In the genomic region with DNA sequence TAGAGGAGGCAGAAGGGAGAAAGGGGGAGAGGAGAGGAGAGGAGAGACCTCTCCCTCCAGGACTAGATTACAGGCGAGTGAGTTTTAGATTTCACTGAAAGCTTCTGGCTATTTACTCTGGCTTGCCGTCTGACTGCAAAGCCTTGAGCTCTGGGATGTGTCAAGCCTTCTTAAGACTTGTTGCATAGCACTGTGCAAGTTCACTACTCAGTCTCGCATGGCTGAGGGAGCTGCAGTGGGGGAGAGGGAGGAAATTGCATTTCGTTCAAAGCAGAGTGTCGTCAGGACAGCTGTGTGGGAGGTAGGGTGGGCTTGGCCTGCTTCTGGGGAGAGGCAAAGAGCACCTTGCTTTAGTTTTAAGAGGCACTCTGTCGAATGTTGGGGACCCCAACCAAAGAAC, we compare ENCODE assay signal across 14 mouse cellular contexts. TPM values are rescaled to one million over a fixed set of nuclear protein-coding genes. Genes with fewer than 3 reads are reported as not detected.
DNase-seq lines count a peak whose midpoint lies in the region; ATAC-seq and TF ChIP-seq lines count a peak whose summit lies in the region.
"Had no signal": no experiment of that assay in that cellular context is flagged by ENCODE, and none has a peak within 500 bp of the region (broad histone marks: within the 10 kb centered on the region; RNA-seq: fewer than 3 reads in every experiment).

No protein-coding gene starts in this region.

- H3K9me3 ChIP-seq in heart, embryonic 13.5 days: no peaks in the 10 kb centered on the region
- no peaks in the 10 kb centered on the region for H3K9me3 ChIP-seq in lung, embryonic 14.5 days (ENCODE audit: low read depth, low read length)
- H3K9me3 ChIP-seq: forebrain, embryonic 13.5 days had no signal

- no peak overlapping the region for H3K4me2 ChIP-seq in heart, embryonic 13.5 days
- H3K4me2 ChIP-seq in lung, embryonic 14.5 days: no peak overlapping the region
- H3K4me2 ChIP-seq: forebrain, embryonic 13.5 days had no signal

- no peak for DNase-seq in heart, postnatal 25 days (ENCODE audit: low spot score)
- no peak for DNase-seq in lung, embryonic 14.5 days
- no peak for DNase-seq in lung, postnatal 10 days
- peak; percentile 66 to 79 for DNase-seq in thymus, postnatal 36 days
- DNase-seq in urinary bladder, postnatal 25 days (ENCODE audit: low spot score): no peak
- DNase-seq in cerebellum, postnatal 14 days: no peak
- DNase-seq: adrenal gland, adult 2 months; embryo, embryonic 11 days; gastrocnemius, postnatal 25 days had no signal

- no peak overlapping the region for H3K4me3 ChIP-seq in heart, embryonic 13.5 days
- H3K4me3 ChIP-seq in lung, embryonic 14.5 days (ENCODE audit: low read depth, low read length): no peak overlapping the region
- no peak overlapping the region for H3K4me3 ChIP-seq in small intestine, adult 2 months (ENCODE audit: low read depth, low read length)
- H3K4me3 ChIP-seq: forebrain, embryonic 13.5 days; myocyte had no signal

- no peak for ATAC-seq in heart, embryonic 13.5 days (ENCODE audit: extremely low read depth, insufficient number of reproducible peaks, low FRiP score, low TSS enrichment)
- ATAC-seq in lung, embryonic 14.5 days (ENCODE audit: insufficient read depth): no peak
- ATAC-seq: forebrain, embryonic 13.5 days; hindbrain, postnatal 0 days had no signal

- H3K36me3 ChIP-seq in heart, embryonic 13.5 days: peaks cover 4% of the 10 kb centered on the region; the same call in 1 of the 2 replicates
- H3K36me3 ChIP-seq in lung, embryonic 14.5 days (ENCODE audit: insufficient read depth): no peaks in the 10 kb centered on the region
- no peaks in the 10 kb centered on the region for H3K36me3 ChIP-seq in small intestine, adult 2 months (ENCODE audit: control insufficient read depth, insufficient read depth, low read length)

- no peak for TF ChIP-seq CTCF in lung, embryonic 14.5 days (IDR thresholded peaks at IDR 0.05; ENCODE audit: low read depth)
- no peak for TF ChIP-seq CTCF in small intestine, adult 2 months (IDR thresholded peaks at IDR 0.05; ENCODE audit: extremely low read depth, insufficient read length, insufficient replicate concordance, low read depth, low read length)

- H3K4me1 ChIP-seq in heart, embryonic 13.5 days: peaks cover 80% of the 10 kb centered on the region
- peaks cover 48% of the 10 kb centered on the region for H3K4me1 ChIP-seq in lung, embryonic 14.5 days (ENCODE audit: insufficient read depth)
- H3K4me1 ChIP-seq in small intestine, adult 2 months (ENCODE audit: control insufficient read depth, insufficient read depth, insufficient read length, low read length): peaks cover 16% of the 10 kb centered on the region

- no peak overlapping the region for H3K9ac ChIP-seq in heart, embryonic 13.5 days
- no peak overlapping the region for H3K9ac ChIP-seq in lung, embryonic 14.5 days
- H3K9ac ChIP-seq: forebrain, embryonic 13.5 days had no signal

- H3K27me3 ChIP-seq in heart, embryonic 13.5 days (replicated peaks): no peaks in the 10 kb centered on the region
- no peaks in the 10 kb centered on the region for H3K27me3 ChIP-seq in lung, embryonic 14.5 days (ENCODE audit: insufficient read depth, low read length)
- H3K27me3 ChIP-seq in small intestine, adult 2 months (ENCODE audit: control insufficient read depth, insufficient read depth, low read length): no peaks in the 10 kb centered on the region
- H3K27me3 ChIP-seq: forebrain, embryonic 13.5 days had no signal

- TF ChIP-seq POLR2A in small intestine, adult 2 months (IDR thresholded peaks at IDR 0.05; ENCODE audit: low read depth, low read length): no peak

- intact Hi-C loops in heart, postnatal 25 days (cut with DNase I): no loop called here

- 28% methylated on average over 6 of the region's 6 CpGs for WGBS in heart, embryonic 13.5 days
- 27% methylated on average over 6 of the region's 6 CpGs for WGBS in lung, embryonic 14.5 days
- 73% methylated on average over 6 of the region's 6 CpGs for WGBS in small intestine, adult 2 months

- peak overlapping the region; percentile 53 for H3K27ac ChIP-seq in heart, embryonic 13.5 days (replicated peaks)
- peak overlapping the region; percentile 18; the same call in 1 of the 2 replicates for H3K27ac ChIP-seq in lung, embryonic 14.5 days (ENCODE audit: low read depth)
- H3K27ac ChIP-seq in small intestine, adult 2 months (ENCODE audit: insufficient read depth, low read depth, low read length): 0 out of 2 replicates have a peak overlapping the region, but pooled peaks have one; percentile 14
- H3K27ac ChIP-seq: forebrain, embryonic 13.5 days; hindbrain, postnatal 0 days had no signal

RNA-seq across cellular contexts. Expression of gene Rin3, which starts 8.8 kb away (rescaled TPM):
- 8.0 and 10.2 TPM in 2 replicates for polyA plus RNA-seq in heart, embryonic 13.5 days (2015; fragmentation: Nextera tagmentation; extraction: Ambion mirVana)
- total RNA-seq in heart, postnatal 25 days (2021): 10 to 100 TPM; 14.0 to 17.5 TPM
- polyA plus RNA-seq in lung, embryonic 14.5 days (2014; fragmentation: Nextera tagmentation; extraction: Ambion mirVana): 14.3 and 15.4 TPM in 2 replicates
- 5.9 and 10.7 TPM in 2 replicates for polyA plus RNA-seq in small intestine, adult 2 months (2012; rRNA removed)

Comparison
In these comparisons a context has a peak if more than half of its experiments do, and no peak if none do; other contexts are left out.
1. DNase-seq: peak in thymus, postnatal 36 days (2 of 2); none in heart, postnatal 25 days (single experiment), lung, embryonic 14.5 days (single experiment), lung, postnatal 10 days (single experiment), urinary bladder, postnatal 25 days (single experiment) and cerebellum, postnatal 14 days (0 of 2).
2. Peak in every context shown above with its lines, with median percentiles within 50 percentile points of each other: H3K27ac ChIP-seq.